Mouse (Mus musculus) cerebellum, adult 11 months (tissue): ENCODE data around the gene Ripor3.
A peak's percentile ranks its signal among the peaks of the same experiment; 100 is the strongest.

ENCODE experiments used
- DNase-seq: peaks from one replicate; pipeline ENCODE4 v3.0.0; 2022

Ripor3 gene

GRCm38 (mm10) chr2:167951301-167952211 lies 58.9 kb downstream of the Ripor3 start:
- no peak for DNase-seq

GRCm38 (mm10) chr2:167950681-167951080 lies 59.7 kb downstream of the Ripor3 start:
- DNase-seq = no peak

DNA sequence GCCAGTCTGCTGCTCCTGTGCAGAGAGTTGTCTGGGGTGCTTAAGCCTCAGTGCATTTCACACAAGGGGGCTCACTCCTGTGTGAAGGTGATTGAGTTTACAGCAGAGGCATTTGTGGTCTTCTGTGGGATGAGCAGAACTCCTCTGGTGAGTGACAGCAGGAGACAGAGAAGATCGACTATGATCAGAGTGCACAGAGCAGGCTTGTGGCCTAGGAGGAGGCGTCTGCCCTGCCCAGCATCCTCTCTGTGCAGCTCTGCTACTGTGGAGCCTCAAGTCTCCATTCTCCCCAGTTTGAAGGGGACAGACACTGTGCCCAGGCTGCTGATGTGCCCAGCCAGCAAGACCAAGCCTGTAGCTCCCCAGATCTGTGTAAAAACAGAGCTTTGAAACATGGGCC lies 60.6 kb downstream of the Ripor3 start:
- DNase-seq = no peak

- no peak for DNase-seq
Measured at GRCm38 (mm10) chr2:167949250-167949649, 61.2 kb downstream of the Ripor3 start.

DNA sequence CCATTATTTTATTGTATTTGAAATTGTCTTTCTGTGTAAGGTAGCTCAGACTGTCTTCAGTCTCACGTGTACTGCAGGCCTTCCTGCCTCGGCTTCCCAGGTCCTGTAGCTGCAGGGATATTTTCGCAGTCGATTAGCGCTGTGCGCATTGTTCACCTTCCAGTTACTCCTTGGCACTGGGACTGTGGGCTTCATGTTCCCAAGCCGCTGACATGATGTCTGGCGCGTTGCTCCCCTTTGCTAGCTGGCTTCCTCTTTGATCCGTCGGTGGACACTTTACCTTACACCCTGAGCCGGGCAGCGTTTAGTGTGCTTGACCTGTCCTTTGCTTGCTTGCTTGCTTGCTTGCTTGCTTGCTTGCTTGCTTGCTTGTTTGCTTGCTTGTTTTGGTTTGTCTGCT lies 61.9 kb downstream of the Ripor3 start:
- no peak for DNase-seq

- no peak for DNase-seq
Measured at GRCm38 (mm10) chr2:167948047-167948446, 62.4 kb downstream of the Ripor3 start.

GRCm38 (mm10) chr2:167947251-167947650 lies 63.2 kb downstream of the Ripor3 start:
- DNase-seq = no peak

GRCm38 (mm10) chr2:167945451-167945850 lies 65.0 kb downstream of the Ripor3 start:
- DNase-seq = no peak

GRCm38 (mm10) chr2:167944193-167944592 lies 66.2 kb downstream of the Ripor3 start:
- no peak for DNase-seq

DNA sequence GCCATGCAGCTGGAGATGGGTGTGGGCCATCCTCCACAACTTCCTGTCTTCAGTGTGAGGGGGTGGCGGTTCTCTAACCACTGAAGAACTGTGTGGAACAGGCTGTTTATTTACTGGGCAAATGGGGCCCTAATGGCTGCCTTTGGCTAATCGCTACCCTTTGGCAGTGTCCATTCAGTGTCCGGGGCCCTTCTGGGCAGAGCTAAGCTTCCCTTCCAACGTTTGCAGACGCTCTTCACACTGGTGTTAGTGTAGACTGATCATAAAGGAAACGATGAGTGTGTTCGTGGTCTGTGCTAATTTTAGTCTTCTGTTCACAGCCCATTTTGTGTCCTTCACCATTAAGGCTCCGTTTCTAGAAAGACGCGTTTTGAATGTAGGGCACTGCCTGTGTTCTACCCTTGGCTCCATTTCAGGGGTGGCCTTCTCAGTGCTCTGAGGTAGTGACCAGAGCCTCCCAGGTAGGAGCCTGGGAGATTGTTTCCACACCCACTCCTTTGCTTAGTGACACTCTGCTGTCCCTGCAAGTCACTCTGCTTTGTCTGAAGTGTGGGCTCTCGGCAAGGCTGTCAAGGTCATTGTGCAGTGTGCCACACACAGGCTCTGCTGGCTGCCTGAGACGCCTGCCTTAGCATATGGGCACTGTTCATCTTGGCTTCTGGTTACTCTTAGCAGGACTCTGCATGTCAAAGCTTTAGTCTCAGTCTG lies 67.3 kb downstream of the Ripor3 start:
- DNase-seq = peak; percentile 30

GRCm38 (mm10) chr2:167942199-167942925 lies 68.1 kb downstream of the Ripor3 start:
- DNase-seq = peak; percentile 32

- peak; percentile 29 for DNase-seq
Measured at GRCm38 (mm10) chr2:167941745-167942176, 68.7 kb downstream of the Ripor3 start.

GRCm38 (mm10) chr2:167941320-167941719 lies 69.1 kb downstream of the Ripor3 start:
- no peak for DNase-seq

DNA sequence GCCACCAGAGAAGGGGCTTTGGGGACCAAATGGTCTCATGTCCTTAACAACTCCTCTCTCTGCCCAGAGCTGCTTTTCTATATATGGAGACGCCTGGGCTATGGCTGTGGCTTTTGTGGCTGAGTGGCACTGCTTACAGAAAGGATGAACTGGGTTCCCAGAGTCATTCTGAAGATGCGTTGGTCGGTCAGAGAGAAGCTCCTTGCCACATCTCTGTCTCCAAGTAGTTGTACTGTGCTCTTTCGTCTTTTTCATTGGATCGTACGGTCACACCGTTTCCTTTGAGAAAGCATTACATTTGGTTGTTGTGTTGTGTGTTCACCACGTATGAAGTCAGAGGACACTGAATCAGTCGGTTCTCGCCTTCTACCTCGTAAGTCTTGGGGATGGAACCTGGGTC lies 69.8 kb downstream of the Ripor3 start:
- no peak for DNase-seq

DNA sequence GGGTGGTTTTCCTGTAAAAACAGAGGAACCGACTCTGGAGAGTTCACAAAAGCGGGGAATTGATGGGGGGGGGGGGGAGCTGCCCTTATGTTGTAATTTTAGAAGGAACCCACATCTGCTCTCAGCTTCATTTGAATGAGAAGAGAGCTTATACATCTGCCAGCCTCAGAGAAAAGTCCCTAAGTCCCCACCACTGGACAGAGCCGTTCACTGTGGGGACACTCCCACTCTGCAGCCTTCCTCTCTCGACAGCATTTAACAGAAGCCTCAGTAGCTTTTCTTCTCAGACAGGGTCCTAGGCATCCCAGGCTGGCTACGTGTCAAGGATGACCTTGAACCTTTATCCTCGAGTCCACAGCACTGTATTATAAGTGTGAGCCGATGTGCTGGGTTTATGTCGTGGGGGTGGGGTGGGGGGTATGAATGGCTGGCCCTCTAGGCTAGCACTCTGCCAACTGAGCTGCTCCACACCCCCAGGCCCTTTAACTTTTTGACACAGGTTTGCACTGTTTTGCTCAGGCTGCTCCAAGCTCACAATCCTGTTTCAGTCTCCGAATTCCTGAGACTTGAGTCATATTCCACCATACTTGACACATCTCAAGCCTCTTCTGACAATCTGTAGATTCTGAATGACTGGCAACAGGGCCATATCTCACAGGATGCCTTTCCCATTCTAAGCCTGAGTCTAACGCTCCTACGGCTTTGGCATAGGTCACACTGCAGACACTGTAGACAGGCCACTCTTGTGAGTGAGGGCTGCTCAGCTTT lies 70.6 kb downstream of the Ripor3 start:
- no peak for DNase-seq

DNA sequence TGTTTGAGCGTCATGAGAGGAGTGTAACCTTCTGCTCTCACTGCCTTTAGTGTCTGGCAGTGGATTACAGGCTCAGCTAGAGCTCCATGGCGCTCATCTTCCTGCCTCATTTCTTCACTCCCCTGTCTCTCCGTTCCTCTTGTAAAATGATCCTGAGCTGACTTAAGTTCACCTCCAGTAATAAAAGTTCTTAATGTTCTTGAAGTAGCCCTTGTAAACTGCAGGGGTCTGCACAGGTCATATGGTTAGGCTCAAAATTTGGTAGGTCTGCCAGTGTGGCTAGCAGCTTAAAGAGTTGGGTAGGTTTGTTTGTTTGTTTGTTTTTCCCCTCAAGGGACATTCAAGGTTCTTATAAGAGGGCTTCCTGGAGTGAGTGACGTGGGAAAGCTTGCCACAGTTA lies 71.2 kb downstream of the Ripor3 start:
- no peak for DNase-seq

GRCm38 (mm10) chr2:167938786-167939185 lies 71.6 kb downstream of the Ripor3 start:
- no peak for DNase-seq

DNA sequence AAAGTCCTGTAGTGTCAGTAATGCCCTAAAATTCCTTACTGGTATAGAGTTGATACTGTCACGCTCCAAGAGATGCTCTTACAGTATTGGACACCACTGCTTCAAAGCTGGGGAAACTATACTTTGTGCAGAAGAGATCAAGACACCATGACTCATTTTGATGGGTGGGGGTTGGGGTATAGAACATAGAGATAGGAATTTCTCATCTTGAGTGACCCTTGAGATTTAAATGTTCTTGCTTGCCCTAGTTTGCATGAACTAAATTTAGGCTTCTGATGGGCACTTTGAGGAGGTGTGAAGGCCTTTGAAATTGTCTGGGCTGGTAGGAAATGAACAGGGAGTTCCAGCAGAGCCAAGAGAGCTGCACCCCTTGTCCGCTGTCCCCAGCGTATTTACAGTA lies 74.5 kb downstream of the Ripor3 start:
- DNase-seq = no peak

- DNase-seq = no peak
Measured at GRCm38 (mm10) chr2:167933397-167933796, 77.0 kb downstream of the Ripor3 start.

GRCm38 (mm10) chr2:167932727-167933231 lies 77.6 kb downstream of the Ripor3 start:
- no peak for DNase-seq

GRCm38 (mm10) chr2:167931985-167932726 lies 78.3 kb downstream of the Ripor3 start, which contains the start of gene Ptpn1:
Ptpn1 (plus strand) TSS chr2:167932057.
- peak; percentile 96 for DNase-seq

DNA sequence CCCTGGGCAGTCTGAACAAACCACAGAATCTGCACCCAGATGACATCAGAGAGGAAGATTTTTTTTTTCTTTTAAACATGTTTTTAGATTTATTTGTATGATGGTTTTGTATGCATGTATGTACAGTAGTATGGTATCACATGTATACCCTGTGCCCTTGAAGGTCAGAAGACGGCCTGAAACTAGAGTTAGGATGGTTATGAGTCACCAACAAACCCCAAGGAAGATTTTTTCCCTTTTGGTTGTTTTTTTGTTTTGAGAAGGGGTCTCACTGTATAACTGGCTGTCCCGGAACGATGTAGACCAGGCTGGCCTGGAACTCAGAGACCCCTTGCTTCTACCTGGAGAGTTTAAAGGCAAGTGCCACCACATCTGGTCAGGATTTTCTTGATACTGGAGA lies 79.4 kb downstream of the Ripor3 start:
- no peak for DNase-seq
